Mouse (Mus musculus) mature B cell (primary cell): ENCODE measurements at regions not wholly inside any gene's neighbourhood (a gene's known extent, or its start where the extent isn't known, plus 50 kb on each side); places are given as distances from the start of the nearest gene placed in this dataset.
"Not testable (repeated sequence)": the region's sequence is repeated elsewhere in the genome, so short reads cannot be mapped to it uniquely, and the experiment has no call there.

Source experiments
- in situ Hi-C: fragments of 300-500 bp; cut with MboI; formaldehyde crosslinking; loops from 2 replicates; pipeline ENCODE4 v1.14.3; 2019

DNA sequence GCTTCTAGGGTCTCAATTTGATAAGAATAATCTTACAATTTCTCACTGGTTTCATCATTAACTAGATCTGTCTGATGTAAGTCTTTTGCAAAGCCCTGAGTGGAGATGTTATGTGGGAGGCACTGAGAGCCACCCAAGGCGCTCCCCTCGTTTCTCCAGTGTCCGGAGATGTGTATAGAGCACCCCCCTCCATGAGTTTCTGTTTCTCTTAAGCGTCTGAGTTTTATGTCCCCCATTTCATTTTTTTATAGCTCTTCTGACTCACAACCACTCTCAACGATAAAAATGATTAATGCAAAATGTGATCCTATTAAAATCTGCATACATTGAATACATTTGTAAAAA lies 179.5 kb upstream of the Pkdcc start:
- in situ Hi-C loops, result loop anchor here (25.0 kb wide), 3 partner anchors 552 to 1452 kb away; no protein-coding TSS in a partner anchor

DNA sequence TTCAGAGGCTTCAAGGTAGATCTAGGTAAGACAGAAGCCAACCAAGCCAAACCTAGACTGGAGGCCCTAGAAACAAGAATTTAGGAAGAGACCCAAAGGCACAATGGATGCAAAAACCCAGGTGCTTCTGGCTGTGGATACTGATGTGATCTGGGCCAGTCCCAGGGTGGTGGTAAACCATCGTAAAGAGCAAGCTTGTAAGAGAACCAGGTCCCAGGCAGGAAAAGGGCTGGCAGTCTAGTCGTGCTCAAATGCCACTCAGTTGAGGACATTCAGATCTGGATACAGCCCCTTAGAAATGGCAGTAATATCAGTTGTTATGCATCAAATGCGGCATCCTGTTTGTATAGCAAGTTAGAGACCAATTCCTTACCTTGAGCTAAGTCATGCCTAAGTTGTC lies 175.5 kb upstream of the Pkdcc start:
- in situ Hi-C loops, result loop anchor here (25.0 kb wide), 3 partner anchors 548 to 1448 kb away; no protein-coding TSS in a partner anchor

DNA sequence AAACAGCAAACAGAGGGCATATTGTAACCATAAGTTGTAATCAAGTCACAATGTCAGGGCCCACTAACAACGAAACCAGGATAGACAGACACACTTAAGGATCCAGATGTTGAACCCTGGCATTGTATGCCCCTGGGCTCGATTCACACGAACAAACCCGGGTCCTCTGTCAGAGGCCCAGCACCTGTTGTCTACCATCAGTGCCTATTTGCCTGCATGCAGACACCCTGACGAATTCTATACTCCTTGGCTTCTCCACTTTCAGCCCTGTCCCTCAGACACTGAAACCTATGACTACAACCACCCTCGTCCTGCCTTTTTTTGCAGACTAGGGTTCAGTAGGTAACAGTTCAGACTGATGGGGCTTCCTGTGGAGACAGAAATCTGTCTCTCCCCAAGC lies 170.6 kb upstream of the Pkdcc start:
- in situ Hi-C loops, result loop anchor here (10.0 to 25.0 kb wide), 4 partner anchors 190 to 1443 kb away; no protein-coding TSS in a partner anchor

DNA sequence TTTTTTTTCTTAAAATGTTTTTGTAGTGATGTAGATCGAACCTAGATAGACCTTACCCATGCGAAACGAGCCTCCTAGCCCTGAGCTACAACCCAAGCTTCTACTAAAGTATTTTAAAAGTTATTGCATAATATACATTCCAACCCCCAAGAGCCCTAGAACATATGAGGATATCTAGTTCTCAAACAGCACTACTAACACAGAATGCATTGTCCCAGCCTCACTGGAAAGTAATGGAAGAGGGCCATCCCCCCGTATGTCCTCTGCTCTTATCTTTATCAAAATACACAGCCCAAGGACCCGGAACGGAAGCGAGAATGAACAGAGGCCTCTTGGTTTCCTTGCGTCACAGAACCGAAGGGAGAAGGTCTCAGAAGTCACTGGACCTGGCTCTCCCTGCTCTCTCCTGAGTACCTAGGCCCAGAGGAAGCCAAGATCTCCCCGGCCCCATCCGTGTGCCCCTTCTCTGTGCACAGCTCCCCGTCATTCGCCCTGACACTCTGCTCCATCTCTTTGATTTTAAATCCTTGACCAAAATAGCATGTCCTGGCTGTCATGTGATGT lies 165.0 kb upstream of the Pkdcc start:
- in situ Hi-C loops, result loop anchor here (10.0 to 25.0 kb wide), 4 partner anchors 185 to 1437 kb away; no protein-coding TSS in a partner anchor

DNA sequence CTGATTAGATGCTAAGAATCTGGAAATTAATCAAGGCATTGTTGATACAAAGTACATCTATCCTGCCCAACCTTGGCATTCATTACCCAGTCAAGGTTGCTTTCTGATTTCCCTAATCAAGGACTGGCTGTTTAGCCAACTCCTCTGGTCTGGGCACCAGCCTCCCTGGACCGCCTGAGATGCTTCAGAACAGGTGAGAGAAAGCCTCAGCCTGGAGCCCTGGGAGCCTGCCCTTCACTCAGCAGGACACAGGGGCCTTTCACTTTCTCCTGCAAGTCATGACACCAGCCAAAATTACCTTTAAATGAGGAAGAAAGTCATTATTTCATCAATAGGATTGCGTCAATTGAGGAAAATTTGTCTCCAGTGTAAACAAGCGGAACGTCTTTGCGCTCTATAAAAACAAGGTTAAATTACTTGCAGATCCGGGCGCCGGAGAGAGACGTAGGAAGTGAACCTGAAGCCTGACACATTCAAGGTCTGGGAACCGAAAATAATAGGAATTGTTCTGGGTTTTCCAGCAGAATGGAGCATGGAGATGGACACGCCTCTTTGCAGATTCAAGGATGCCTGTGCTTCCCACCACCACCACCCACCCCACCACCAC lies 164.4 kb upstream of the Pkdcc start:
- in situ Hi-C loops, result no loop called here

DNA sequence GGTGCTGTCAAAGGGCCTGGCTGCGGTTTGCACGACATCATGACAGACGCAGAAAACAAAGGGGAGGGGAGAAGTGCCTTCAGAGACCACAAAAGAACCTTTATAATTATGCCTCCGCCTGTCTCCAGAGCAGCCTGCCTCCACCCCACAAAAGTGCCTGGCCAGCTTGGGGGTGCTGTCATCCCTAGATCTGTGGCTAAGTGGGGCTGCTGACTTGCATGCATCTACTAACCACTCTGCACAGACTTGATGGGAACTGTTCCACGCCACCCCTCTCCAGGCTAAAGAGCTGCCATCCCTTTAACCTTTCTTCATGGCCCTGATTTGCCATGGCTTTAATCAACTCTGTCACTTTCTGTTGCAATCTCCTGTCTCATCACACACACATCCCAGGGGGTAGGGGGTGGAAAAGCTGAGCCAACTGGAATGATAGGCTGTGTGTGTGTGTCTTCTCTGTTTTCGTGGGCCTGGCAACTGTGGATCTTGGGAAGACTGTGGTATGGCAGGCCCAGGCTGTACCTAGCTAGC lies 162.4 kb upstream of the Pkdcc start:
- in situ Hi-C loops, result no loop called here

DNA sequence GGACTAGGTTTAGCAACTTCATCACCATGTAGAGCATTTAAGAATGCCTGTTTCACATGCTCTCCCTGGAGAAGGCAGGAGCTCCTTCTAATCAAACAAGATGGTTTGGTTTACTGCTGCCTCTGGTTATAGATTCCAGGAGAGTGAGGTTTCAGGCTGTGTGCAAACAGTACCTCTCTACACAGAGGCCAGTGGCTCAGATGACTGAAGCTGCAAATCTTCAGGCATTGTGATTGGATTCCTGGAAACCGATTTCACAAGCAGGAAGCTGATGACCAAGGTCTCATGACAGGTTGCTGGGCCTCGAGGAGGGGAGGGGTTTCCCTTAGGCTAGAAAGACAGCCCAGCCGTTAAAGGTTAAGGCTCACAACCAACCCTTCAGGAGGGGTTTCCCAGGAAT lies 157.3 kb upstream of the Pkdcc start:
- in situ Hi-C loops, result no loop called here

DNA sequence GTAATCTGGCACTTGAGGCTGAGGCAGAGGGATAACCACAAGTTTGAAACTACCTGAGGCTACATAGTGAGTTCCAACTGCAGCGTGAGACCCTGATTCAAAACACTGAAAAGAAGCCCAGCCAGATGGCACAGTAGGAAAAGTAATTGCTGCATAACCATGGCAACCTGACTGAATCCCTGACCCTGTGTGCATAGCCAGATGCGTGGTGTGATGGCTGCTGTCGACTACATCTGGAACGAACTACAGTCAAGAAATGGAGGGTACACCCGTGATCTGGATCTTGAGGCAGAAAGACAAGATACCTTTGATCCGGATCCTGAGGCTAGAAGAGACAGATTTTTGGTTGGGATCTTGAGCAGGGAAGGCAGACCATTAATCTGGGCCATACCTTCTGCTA lies 153.2 kb upstream of the Pkdcc start:
- in situ Hi-C loops, result no loop called here

DNA sequence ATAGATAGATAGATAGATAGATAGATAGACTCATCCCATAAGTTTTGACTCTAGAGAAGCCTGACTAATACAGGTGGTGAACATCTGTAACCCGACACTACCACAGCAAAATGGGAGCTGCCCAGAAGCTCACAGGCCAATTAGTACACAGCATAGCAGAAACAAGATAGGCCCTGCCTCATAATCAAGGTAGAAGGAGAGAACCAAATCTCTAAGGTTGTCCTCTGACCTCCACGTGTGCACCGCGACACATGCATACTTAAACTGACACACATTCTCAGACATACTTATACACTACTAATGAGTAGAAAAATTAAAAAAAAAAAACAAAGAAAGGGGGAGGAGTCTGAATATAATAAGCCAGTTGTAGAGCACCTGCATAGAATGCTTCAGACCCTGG lies 151.2 kb upstream of the Pkdcc start:
- in situ Hi-C loops, result no loop called here

DNA sequence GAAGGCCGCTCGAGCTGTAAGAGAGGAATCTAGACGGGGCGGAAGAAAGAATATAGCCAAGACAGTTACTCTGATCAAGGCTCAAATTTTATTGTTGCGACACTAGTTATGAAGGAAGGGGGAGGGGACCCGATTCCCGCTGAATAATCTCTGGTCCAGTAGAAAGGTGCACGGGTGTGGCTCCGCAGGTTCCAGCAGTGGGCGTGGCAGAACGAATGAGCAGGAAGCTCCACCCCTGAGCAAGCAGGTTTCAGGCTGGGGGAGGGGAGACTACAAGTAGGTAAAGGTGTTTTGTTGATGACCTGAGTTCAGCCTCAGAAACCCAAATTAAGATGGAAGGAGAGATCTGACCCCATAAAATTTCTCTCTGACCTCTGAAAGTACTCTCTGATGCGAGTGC lies 150.7 kb upstream of the Pkdcc start:
- in situ Hi-C loops, result not testable (repeated sequence)

DNA sequence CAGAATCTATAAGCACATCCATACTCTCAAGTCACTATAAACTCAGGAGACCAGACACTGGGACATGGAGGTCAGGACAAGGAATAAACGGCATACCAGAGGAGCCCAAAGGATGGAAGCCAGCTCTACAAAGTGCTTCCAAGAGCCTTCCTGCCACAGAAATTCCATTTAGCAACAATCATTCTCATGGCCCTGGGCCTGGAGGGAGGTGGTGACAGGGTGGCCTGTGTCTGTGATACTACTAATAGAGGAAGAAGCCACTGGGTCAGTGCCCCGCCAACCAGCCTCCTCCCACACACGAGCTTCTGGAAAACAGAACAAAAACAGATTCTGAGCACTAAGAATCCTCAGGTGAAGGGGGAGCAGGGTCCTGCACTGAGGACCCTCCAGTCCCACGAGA lies 145.8 kb upstream of the Pkdcc start:
- in situ Hi-C loops, result no loop called here

DNA sequence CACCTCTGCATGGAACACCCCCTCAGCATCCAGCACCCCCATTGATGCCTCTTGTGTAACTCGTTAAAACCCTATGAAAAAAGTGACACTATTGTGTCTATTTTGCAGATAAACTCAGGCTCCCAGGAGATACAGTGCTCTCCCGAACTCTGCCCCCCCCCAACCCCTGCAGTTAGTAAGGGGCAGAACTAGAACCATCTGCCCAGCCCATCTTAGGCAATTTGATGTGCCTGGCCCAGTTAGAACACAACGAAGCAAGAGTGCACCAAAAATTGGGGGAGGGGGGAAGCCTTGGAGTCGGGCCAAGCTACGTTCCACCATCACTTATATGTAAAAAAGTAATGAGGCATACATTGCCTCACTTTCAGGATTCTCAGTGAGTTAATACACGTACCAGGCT lies 143.3 kb upstream of the Pkdcc start:
- in situ Hi-C loops, result no loop called here

DNA sequence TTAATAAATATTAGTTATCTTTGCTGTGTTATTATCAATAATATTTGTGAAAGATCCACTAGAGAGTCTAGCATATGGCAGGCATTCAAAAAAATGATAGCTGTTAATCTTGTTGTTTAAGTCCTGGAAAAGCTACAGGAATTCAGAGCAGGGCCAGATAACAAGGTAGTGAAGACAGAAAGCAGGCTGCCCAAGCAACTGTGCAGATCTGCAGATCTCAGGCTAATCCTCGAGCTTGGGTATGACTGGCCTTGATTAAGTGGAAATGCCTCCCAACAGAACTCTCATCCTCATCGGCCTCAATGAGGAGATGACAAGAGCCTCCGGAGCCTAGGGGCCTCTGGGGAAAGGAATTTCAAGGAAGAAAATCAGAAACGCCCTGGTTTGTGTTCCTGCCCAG lies 142.9 kb upstream of the Pkdcc start:
- in situ Hi-C loops, result no loop called here

DNA sequence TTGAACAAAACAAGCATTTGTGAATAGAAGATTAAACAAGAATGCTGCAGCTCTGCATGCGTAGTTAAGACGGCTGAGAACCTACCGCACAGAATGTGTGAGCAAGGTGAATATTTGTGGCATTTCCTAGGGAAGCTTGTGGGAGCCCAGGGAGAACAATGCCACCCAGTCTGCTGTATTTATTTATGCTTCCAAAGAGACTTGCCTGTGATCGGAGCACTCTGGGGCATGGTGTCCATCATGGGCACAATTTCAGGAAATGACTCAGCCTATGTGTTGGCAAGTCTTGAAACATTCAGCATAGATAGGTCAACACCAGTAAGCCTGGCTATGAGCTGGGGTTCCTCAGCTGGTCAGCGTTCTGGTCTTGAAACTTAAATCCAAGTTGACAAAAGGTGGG lies 140.2 kb upstream of the Pkdcc start:
- in situ Hi-C loops, result no loop called here

DNA sequence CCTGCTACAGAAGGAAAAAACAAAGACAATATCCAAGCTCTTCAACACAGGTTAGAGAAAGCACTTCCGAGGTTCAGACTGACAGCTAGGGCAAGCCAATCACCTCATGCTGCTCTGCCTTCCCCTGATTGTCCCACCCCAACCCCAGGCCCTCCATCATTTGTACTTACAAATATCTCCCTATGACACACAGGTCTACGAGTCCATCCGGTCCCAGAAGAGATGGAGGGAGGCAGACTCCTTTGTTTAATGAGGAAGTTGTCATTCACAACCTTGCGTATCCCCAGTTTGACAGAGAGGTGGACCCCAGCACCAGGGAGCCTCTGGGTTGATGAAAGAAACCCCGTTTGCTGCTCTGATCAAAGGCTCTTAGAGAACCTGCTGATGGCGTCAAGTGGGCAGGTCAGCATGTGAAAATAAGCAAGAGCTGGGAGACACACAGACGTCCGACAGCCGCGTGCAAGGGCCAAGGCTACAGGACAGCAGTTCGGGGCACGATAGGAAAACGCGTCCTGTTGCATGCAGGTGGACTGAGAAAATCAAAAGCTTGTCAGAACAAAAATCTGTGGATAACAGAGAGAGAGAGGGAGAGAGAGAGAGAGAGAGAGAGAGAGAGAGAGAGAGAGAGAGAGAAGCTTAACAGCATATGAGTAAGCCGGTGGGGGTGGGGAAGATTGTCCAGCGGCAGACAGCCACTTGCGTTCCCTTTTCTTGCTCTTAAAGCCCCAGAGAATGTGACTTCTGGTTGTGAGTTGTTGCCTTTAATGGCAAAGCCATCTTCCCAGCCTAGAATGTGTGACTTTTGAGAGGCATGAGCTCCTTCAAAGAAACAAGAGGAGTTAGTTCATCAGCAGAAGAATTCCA lies 137.1 kb upstream of the Pkdcc start:
- in situ Hi-C loops, result no loop called here

DNA sequence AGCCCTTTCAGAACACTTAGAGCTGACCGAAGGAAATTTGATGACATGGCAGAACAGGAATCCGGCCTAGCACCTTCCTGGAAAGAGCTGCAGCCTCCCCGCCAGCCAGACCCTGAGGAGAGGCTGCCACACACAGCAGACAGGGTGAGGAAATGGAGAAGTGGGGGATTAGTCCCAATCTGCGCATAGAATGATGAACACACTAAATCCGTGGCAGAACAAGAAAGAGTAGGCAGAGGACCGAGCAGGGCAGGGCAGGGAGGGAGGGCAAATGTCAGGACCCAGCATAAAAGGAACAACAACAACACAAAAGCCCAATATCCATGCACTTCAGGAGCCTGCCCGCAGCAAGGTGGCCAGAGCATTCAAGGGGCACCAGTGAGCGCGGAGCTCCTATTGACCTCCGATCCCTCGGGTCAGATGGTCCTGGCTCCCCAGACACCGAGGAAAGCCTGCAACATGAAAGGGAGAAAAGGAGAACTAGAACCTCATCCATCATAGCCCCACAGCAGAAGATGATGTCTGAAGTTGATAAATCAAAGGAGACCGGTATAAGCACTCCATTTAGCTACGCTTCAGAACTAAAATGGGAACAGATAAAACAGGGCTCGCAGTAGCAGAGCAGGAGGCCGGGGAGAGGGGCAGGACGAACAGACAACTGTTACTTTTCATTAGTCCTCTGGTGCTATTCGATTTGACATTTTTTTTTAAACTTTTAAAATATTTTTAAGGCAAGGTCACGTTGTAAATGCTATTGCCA lies 136.3 kb upstream of the Pkdcc start:
- in situ Hi-C loops, result no loop called here

DNA sequence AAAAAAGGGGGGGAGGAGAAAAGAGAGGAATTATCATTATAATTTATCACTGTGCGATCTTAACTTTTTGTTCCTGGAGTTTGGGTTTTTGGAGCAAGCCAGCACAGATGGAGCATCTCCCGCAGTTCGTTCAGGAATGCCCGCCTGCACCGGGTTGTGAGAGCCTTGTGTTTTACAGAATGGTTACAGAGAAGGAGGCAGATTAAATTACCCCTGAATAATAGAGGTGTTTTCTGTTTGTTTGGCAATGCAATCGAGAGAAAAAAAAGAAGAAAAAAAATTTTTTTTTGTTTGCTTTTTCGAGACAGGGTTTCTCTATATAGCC lies 135.8 kb upstream of the Pkdcc start:
- in situ Hi-C loops, result no loop called here

DNA sequence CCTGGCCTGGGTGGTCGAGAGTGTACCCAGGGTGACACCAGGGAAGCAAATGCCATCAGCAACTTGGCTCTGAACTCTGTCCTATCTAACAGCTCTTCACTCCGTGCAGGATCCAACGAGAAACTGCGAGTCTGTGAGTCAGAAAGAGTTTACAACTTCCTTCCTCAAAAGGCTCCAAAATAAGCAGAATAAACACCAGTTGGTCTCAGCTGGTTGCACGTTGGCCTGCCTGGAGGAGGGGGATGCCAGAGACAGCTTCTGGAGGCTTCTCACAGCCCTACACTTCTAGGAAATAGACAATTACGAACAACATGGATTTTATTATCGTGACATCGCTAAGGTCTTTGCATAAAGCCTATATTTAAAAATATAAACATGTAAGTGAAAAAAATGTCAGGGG lies 133.4 kb upstream of the Pkdcc start:
- in situ Hi-C loops, result no loop called here

DNA sequence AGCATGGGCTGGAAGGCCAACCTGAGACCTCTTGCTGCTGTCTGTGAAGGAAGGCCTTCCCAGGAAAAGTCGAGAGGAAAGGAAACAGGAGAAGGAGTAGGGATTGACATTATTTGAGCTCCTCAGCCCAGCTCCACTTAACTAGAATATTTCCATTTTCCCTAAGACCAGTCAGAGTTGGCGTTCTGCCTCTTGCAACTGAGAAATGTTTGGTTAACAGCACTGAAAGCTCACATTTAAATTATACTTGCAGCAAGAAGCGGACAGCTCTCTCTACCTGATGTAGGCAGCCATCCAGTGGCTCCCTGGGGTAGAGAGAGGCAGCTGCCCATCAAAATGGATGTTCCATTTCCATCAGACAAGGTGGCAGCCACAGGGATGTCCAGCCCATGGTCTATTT lies 131.6 kb upstream of the Pkdcc start:
- in situ Hi-C loops, result no loop called here

DNA sequence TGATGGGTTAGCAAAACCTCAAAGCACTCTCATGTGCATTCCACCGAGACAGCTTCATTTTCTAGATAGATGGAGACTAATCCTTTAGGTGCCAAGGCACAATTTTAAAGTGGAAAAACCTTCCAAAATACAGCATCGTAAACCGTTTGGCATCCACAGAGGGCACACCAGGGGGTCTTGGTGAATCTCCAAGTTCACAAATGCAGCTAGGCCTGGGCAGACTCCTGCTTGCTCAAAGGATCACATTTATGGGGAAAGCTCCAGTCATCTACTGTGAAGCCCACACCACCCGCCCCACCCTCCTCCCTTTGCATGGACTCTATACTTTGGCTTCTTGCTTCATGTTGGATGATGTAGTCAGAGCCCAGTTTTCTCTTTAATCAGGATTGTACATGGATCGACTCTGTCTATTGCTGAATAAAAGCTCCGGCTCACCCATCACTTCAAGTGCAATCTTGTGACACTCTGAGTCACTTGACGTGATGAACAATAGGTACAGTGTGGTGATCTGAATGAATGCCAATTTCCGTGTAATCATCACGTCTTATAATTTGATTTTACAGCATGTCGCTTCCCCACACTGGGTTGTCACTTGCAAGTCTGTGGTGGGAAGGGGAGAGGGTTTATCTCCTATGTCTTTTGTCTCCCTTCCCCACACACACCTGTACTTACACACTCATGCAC lies 129.2 kb upstream of the Pkdcc start:
- in situ Hi-C loops, result no loop called here

DNA sequence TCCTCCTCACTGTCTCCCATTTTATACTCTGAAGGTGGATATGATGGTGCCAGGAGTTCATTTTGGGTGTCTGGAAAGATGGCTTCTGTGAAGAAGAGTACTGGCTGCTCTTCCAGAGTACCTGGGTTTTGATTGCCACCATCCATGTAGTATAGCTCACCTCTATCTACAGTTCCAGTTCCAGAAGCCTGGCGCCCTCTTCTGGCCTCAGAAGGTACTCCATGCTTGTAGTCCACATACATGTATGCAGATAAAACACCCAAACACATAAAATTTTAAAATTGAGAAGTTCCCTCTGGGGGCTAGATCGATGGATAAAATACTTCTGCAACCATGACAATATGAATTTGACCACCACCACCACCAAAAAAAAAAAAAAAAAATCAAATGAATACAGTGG lies 128.4 kb upstream of the Pkdcc start:
- in situ Hi-C loops, result no loop called here

DNA sequence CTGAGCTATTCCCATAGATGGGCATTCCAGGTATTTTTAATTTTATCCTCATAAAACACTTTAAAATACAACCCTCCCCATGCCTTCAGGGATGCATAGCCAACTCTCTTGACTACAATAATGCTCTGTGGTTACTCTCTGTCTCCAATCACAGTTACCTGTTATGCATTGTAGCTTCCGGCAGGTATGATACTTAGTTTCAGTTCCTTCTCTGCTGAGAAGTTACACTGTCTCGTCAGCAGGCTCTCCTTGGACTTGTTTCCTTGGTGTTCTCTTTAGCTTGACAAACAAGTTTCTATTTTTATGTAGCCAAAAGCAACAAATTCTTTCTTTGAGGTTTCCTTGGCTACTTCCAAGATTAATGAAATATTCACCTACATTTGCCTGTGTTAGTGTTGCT lies 126.6 kb upstream of the Pkdcc start:
- in situ Hi-C loops, result no loop called here
